Mouse (Mus musculus): Measurements from ENCODE around the gene Col3a1. TPM values are rescaled to one million over a fixed set of nuclear protein-coding genes. Genes with fewer than 3 reads are reported as not detected.

Col3a1 gene
- polyA plus RNA-seq, 1 experiment from 2014 or later, result 439 TPM

Small RNAs within 50 kb of the gene (microRNA-seq; reads per million reads assigned to microRNA genes)
- not detected for gene Gm47302

Other genes starting within 250 kb of the Col3a1 start
- 35.9 and 36.7 TPM in 2 replicates for gene Col5a2, start 191.7 kb downstream of the Col3a1 start, polyA plus RNA-seq (2016; fragmentation: Nextera tagmentation; extraction: Ambion mirVana)